Mouse (Mus musculus) hindbrain, postnatal 0 days (tissue): ENCODE measurements around the gene Trit1. TPM values are rescaled to one million over a fixed set of nuclear protein-coding genes. Genes with fewer than 3 reads are reported as not detected.

Source experiments
- ATAC-seq: fragments of 200-750 bp; cut with Nextera tagmentation; 2 replicates; pipeline ENCODE4 v1.8.0; 2017; ENCODE audit warnings: mild to moderate bottlenecking, moderate TSS enrichment, moderate library complexity
- DNase-seq: peaks from one replicate; pipeline ENCODE4 v3.0.0-alpha.2; 2015; ENCODE audit warnings: low spot score
- H3K27ac ChIP-seq: fragments of 300-500 bp; sonication (generic); 2 replicates; pipeline ENCODE4 v1.5.1; 2014; ENCODE audit warnings: mild to moderate bottlenecking
- H3K27me3 ChIP-seq: fragments of 300-500 bp; sonication (generic); 2 replicates; pipeline ENCODE4 v1.6.1; 2014; ENCODE audit warnings: low read length, mixed read lengths; ENCODE audit not compliant: insufficient read depth
- H3K36me3 ChIP-seq: fragments of 300-500 bp; sonication (generic); 2 replicates; pipeline ENCODE4 v1.6.1; 2014; ENCODE audit warnings: low read length, mixed read lengths; ENCODE audit not compliant: insufficient read depth
- H3K4me1 ChIP-seq: fragments of 300-500 bp; sonication (generic); 2 replicates; pipeline ENCODE4 v1.6.1; 2014; ENCODE audit warnings: antibody characterized with exemption, low read length, mixed read lengths; ENCODE audit not compliant: insufficient read depth
- H3K4me2 ChIP-seq: fragments of 300-500 bp; sonication (generic); 2 replicates; pipeline ENCODE4 v1.6.1; 2014; ENCODE audit warnings: low read depth, mild to moderate bottlenecking, low read length, moderate library complexity, mixed read lengths
- H3K4me3 ChIP-seq: fragments of 300-500 bp; sonication (generic); 2 replicates; pipeline ENCODE4 v1.5.1; 2014; ENCODE audit warnings: low read length
- H3K9ac ChIP-seq: fragments of 300-500 bp; sonication (generic); replicated peaks from 2 replicates; pipeline ENCODE4 v1.6.1; 2014; ENCODE audit warnings: mild to moderate bottlenecking, low read length, moderate library complexity, mixed read lengths
- H3K9me3 ChIP-seq: fragments of 300-500 bp; sonication (generic); 2 replicates; pipeline ENCODE4 v1.6.1; 2016; ENCODE audit warnings: low read length, mixed read lengths
- CTCF ChIP-seq: IDR thresholded peaks from 2 replicates; pipeline ENCODE4 v1.5.1; 2016; ENCODE audit warnings: antibody characterized with exemption, control low read depth, low read depth
- WGBS: fragments of 180-500 bp; shearing (Covaris S2); extraction: QIAGEN DNeasy Blood & Tissue Kit; methylation state at CpG from one replicate; pipeline ENCODE4 v1.1.7; 2014; 5-methylcytosine and 5-hydroxymethylcytosine counted together
- polyA plus RNA-seq: library from polyadenylated mRNA; unstranded; fragments of >200 nt; fragmentation: Nextera tagmentation; extraction: Ambion mirVana; gene quantifications from 2 replicates; pipeline ENCODE4 v1.2.1, GENCODE M21; 2015
- total RNA-seq: library from RNA; depleted of rRNA; stranded (reverse); fragments of >200 nt; gene quantifications from 2 replicates; pipeline ENCODE4 v1.2.3, GENCODE M21; 2014

The Trit1 gene
- total and polyA plus RNA-seq, 2 experiments from 2014 or later: 18.3 to 18.5 TPM

GRCm38 (mm10) chr4:123080791-123081190 lies 64.4 kb downstream of the Trit1 start:
- H3K27me3 ChIP-seq: no peaks in the 10 kb centered on the region
- H3K27ac ChIP-seq: no peak overlapping the region
- no peaks in the 10 kb centered on the region for H3K4me1 ChIP-seq
- H3K36me3 ChIP-seq: no peaks in the 10 kb centered on the region
- no peak overlapping the region for H3K9ac ChIP-seq
- no peak for TF ChIP-seq CTCF
- H3K4me3 ChIP-seq: no peak overlapping the region
- no peaks in the 10 kb centered on the region for H3K9me3 ChIP-seq
- WGBS: 25% methylated on average over 13 of the region's 13 CpGs
- ATAC-seq: no peak
- DNase-seq: no peak
- H3K4me2 ChIP-seq: no peak overlapping the region

- peak; percentile 72 for DNase-seq
- Histone ChIP-seq H3K27me3 (no peaks in the 10 kb centered on the region), H3K9me3 (no peaks in the 10 kb centered on the region), H3K27ac (no peak overlapping the region), H3K4me3 (no peak overlapping the region), H3K4me2 (no peak overlapping the region), H3K4me1 (no peaks in the 10 kb centered on the region), H3K9ac (no peak overlapping the region), H3K36me3 (no peaks in the 10 kb centered on the region)
- peak; percentile 85 for TF ChIP-seq CTCF
- ATAC-seq: peak; percentile 54
- 72% methylated on average over 20 of the region's 20 CpGs for WGBS
Measured at GRCm38 (mm10) chr4:123082283-123083163, 66.1 kb downstream of the Trit1 start.

- no peak overlapping the region for H3K27ac ChIP-seq
- ATAC-seq (no peak), DNase-seq (no peak)
- no peak overlapping the region for H3K9ac ChIP-seq
- no peak for TF ChIP-seq CTCF
- H3K9me3 ChIP-seq: no peaks in the 10 kb centered on the region
- H3K4me3 ChIP-seq: no peak overlapping the region
- 69% methylated on average over 13 of the region's 13 CpGs for WGBS
- H3K36me3 ChIP-seq: no peaks in the 10 kb centered on the region
- no peaks in the 10 kb centered on the region for H3K4me1 ChIP-seq
- no peak overlapping the region for H3K4me2 ChIP-seq
- H3K27me3 ChIP-seq: no peaks in the 10 kb centered on the region
Measured at GRCm38 (mm10) chr4:123083323-123083902, 67.0 kb downstream of the Trit1 start.

- Histone ChIP-seq H3K36me3 (no peaks in the 10 kb centered on the region), H3K4me3 (no peak overlapping the region), H3K4me2 (no peak overlapping the region), H3K9me3 (no peaks in the 10 kb centered on the region), H3K27ac (no peak overlapping the region), H3K9ac (no peak overlapping the region), H3K4me1 (no peaks in the 10 kb centered on the region), H3K27me3 (no peaks in the 10 kb centered on the region)
- TF ChIP-seq CTCF: no peak
- DNase-seq: no peak
- no peak for ATAC-seq
- WGBS: 80% methylated on average over 2 of the region's 2 CpGs
Measured at GRCm38 (mm10) chr4:123085290-123085689, 68.9 kb downstream of the Trit1 start.

GRCm38 (mm10) chr4:123086381-123086780 lies 70.0 kb downstream of the Trit1 start:
- no peak overlapping the region for H3K4me3 ChIP-seq
- H3K9ac ChIP-seq: no peak overlapping the region
- H3K27me3 ChIP-seq: no peaks in the 10 kb centered on the region
- 0 out of 2 replicates have a peak, but pooled peaks have one; percentile 14 for TF ChIP-seq CTCF
- H3K9me3 ChIP-seq: no peaks in the 10 kb centered on the region
- DNase-seq (no peak), ATAC-seq (no peak)
- H3K36me3 ChIP-seq: no peaks in the 10 kb centered on the region
- no peak overlapping the region for H3K4me2 ChIP-seq
- no peaks in the 10 kb centered on the region for H3K4me1 ChIP-seq
- H3K27ac ChIP-seq: no peak overlapping the region
- whole genome bisulfite sequencing: 89% methylated on average over 4 of the region's 4 CpGs

GRCm38 (mm10) chr4:123092621-123093020 lies 76.2 kb downstream of the Trit1 start:
- WGBS: 73% methylated on average over 5 of the region's 5 CpGs

More at GRCm38 (mm10) chr4:123092621-123093020, 76.2 kb downstream of the Trit1 start:
- Histone ChIP-seq H3K4me3 (no peak overlapping the region), H3K9ac (no peak overlapping the region), H3K27me3 (no peaks in the 10 kb centered on the region), H3K36me3 (no peaks in the 10 kb centered on the region), H3K4me2 (no peak overlapping the region), H3K9me3 (no peaks in the 10 kb centered on the region), H3K4me1 (no peaks in the 10 kb centered on the region), H3K27ac (no peak overlapping the region)
- no peak for TF ChIP-seq CTCF
- no peak for DNase-seq
- no peak for ATAC-seq
